Mouse (Mus musculus): ENCODE data around the gene Nck1. TPM values are rescaled to one million over a fixed set of nuclear protein-coding genes. Genes with fewer than 3 reads are reported as not detected.

Gene Nck1
- 10 to 100 TPM; 25.0 to 30.4 TPM for total RNA-seq (2021)
- long read RNA-seq, full-length matches to known transcripts, result 18 of 21 reads
- long read RNA-seq, partial matches to known transcripts, result 2 of 21 reads
- long read RNA-seq, other reads (novel, unspliced or antisense), result 1 of 21 reads

DNA sequence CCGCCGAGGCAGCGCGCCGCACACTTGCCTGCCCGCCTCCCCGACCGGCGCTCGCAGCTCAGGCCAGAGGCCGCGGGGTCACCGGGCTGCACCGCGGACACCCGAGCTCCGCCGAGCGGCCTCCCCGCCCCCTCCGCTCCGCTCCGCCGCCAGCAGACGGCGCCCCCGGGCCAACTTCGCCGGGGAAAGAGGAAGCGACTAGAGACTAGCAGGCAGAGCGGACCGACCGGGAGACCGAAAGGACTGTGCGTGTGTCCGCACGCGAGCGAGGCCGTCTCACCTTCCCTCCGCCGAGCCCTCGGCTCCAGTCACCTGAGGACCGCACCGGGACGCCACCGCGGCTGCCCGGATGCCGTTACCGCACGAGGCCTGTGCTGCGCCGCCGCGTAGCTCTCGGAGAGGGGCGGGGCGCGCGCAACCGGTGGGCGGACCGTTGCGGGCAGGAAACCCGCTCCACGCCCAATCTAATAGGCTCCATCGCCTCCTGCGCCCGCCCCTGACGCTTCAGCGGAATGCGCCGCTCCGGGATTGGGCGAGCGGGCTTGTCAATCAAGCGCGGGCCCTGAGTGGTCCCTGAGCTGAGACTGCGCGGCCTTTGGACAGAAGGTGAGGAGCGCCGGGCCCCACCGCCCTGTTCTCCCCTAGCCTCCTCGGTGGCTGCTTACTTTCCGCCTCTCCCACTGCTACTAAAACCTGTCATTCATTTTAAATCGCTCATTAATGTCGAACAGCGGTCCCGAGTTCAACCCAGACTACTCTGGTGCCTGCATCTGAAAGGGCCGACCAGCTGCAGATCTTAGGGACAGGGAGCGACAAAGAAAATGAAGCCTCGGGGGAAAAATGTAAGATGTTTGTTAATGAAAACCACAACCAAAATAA is at the start of gene Nck1:
Nck1 (minus strand) TSS at position 420 of the 879 bp plus-strand sequence.
- peak; percentile 99 for DNase-seq (ENCODE audit: low spot score in 2 of 2)

DNA sequence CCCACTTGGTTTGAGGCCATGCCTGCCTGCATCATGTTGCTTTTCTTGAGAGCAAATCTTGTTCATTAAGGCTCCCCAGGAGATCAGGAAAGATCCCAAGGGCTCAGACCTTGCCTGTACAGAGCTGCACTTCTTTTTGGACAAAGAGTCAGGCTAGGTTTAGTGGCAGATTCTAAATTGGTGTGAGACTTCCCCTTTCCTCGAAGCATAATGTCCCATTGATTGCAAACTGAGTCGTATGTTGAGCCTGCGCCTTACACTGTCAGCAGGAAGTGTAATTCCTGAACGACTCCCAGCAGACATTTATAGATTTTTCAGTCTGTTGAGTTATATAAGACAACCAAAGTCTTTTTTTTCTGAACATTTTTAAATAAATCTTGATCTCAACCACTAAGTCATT is 44.5 kb upstream of the Nck1 start:
- DNase-seq (ENCODE audit: low spot score in 2 of 2), result no peak

DNA sequence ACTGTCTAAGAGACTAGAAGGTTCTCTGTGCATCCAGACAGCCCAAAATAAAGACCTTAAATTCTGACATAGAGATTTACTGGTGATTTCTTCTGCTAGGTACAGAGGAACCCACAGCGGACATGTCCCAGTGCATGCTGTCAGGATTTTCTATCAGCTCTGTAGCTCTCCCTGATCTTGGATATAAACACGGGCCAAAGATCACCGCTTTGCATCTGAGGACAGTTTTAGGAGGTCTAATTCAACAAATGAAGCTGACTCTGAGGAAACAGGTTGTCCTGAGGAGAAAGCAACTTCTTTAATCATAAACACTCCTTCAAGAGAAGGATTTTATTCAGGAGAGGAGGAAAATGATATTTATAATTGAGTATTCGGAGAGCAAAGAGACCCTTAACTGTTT is 38.1 kb upstream of the Nck1 start:
- DNase-seq (ENCODE audit: low spot score in 2 of 2), result no peak

DNA sequence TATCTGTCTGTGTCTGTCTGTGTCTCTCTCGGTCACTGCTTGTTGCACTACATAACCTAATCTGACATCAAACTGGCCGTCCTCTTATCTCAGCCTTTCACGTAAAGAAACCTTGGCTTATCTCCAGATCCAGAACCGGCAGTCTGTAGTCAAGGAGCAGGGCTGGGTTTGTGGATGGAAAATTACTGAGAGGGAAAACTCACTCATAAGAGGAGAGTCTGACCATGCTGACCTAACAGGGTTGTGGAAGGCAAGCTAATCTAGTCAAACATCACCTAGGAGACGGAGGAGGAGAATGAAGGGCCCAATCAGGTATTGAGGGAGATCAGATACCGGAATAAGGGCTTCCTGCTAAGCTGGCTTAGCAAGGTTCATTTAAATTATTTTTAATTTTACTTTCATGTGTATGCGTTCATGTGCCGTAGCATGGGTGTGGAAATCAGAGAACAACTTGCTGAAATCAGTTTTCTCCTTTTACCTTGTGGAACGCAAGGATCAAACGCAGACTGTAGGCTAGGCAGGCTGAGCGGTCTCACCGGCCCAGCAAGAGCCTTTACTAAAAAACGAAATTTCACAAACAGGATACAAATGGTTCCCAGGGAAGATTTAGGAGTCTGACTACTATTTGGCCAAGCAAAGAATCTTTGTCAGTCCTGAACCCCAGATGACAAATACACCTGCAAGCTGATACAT is 37.1 kb upstream of the Nck1 start:
- no peak for DNase-seq (ENCODE audit: low spot score in 2 of 2)

DNA sequence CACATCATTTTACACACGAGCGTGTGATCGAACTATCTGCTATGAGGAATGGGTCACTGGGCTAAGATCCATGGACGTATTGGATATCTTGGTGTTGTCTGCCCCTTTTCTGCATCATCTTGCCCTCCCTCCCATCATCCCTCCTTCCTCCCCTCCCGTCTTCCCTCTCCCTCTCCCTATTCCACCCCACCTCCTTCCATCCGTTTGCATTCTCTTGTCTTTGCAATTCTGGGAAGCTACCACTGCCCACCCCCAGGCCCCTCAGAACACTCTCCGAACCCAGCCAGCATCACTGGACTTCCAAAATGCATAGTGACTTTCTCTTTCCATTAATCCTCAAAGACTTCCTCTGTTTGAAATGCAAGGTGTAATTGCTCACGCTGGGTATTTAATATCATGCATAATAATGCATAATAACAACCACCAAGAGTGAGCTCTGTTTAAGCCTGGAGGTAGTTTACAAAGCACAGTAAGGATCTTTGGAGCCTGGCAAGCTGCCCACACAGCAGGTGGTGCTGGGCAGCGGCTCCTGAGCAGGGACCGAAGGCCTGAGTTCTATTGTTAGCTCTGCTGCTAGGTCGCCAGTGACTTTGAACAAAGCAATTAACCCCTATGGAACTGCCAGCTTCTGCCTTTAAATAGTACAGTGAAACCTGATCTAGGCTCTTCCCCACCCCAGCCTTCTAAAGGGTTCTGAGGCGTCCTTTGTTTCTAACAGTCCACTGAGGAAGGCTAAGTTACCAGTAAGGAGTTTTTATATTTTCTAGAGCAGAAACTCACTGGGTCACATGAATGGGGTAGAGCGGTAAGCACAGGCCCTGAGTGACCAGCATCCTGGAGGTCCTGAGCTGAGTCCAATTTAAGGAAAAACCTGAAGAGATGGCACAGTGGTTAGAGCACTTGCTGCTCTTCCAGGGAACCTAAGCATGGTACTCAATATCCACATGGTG is 35.9 kb upstream of the Nck1 start:
- DNase-seq (ENCODE audit: low spot score in 2 of 2), result peak in 1 of 2 experiments; percentile 21

DNA sequence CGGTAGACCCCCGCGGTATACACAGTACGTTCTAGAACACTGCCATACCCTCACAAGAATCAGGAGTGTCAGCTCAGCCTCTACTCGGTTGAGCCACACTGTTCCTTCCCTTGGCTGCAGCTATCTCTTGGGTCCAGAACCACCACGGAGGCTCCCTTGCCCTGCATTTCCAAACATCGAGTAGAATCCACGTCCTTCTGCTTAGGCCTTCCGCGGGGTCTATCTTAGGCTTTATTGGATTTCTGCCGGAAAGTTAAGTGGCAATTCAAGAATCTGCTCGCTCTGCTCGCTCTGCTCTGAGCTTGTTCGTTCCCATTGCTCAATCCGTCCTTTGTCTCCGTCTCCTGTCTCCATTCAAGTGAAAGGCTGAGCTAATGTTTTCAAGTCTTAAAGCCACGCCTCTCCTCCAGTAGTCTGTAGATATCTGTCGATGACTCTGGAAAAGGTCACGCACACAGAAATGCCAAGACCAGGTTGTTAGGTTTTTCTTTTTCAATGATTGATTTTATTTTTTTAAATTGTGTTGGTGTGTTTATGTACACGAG is 34.3 kb upstream of the Nck1 start:
- DNase-seq (ENCODE audit: low spot score in 2 of 2), result no peak

DNA sequence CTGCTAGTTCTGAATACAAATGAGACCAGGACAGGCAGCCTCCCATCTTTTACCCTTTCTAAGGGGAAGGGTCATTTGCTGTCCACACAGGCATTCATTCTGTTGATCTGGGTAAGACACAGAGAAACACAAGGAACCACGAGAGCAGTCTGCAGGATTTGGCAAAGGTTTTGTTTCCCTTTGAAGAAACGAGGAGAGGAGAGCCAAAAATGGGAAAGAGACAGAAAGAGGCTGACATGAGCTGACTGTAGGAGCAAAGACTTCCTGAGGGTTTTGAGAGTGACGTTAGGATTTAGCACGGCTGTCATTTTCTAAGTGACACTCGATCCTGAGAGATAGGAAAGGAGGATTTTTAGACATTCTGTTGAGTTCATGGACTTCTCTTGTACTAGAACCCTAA is 28.0 kb upstream of the Nck1 start:
- no peak for DNase-seq (ENCODE audit: low spot score in 2 of 2)

DNA sequence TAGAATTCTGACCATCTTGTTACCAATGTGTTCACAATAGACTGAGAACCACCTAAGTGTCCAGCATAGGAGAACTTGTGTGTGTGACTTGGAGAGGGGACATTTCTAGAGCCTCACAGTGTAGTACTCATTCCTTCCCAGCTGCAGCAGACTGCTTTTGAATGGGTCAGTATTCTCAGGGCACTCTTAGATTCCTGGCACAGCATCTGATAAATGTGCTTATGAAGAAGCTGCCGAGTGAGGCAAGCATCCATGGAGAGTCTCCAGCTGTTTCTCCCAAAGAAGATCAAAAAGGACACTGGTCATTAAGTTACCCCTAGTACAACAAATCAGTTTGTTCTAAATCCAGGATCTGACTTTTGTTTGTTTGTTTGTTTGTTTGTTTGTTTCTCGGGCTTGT is 27.4 kb upstream of the Nck1 start:
- peak in 1 of 2 experiments; percentile 14 for DNase-seq (ENCODE audit: low spot score in 2 of 2)

DNA sequence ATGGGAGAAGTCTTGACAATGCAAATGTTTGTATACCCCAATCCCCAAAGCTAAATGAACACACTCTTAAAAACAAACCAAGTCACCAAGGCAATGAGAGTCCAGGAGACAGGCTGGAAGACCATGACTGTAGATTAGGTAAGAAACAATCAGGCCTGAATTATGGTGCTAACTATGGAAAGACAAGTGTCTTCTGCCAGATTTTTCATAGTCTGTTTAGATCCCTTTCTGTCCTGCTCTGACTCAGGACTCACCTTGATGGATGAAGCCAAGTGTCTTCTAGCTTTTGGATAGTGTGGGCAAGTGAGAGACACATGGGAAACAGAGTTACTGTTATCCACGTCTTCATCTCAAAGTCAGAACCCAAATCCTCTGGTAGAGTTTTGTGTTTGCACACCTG is 25.6 kb upstream of the Nck1 start:
- no peak for DNase-seq (ENCODE audit: low spot score in 2 of 2)

DNA sequence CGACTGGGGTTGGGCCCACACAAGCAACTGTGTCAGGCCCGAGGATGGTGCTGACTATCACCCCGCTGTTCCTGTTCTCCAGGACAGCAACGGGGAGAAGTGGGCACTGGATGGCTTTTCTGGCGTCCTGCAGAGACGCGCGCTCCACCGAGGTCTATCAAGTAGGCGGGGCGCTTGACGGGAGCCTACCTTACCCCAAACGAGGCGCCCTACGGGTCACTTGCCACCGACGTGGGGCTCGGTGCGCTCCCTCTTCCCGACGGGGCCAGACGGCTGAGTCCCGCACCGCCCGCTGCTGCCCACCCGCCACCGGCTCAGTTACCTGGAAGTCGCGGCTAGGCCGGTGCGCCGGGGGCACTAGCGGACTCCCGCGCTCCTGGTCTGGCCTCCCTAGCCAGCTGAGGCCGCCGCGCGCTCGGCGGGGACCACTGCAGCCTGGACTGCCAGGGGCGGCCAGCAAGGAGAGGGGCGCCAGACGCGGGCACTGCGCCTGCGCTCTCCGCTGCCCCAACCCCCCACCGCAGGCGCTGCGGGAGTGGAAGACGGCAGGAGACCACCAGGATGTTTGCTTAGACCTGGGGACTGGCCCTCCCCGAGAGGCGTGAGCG is 24.8 kb upstream of the Nck1 start, which contains the start of gene Slc35g2:
Slc35g2 (minus strand) TSS at position 465 of the 608 bp plus-strand sequence.
- DNase-seq (ENCODE audit: low spot score in 2 of 2), result peak; percentile 48 to 69

DNA sequence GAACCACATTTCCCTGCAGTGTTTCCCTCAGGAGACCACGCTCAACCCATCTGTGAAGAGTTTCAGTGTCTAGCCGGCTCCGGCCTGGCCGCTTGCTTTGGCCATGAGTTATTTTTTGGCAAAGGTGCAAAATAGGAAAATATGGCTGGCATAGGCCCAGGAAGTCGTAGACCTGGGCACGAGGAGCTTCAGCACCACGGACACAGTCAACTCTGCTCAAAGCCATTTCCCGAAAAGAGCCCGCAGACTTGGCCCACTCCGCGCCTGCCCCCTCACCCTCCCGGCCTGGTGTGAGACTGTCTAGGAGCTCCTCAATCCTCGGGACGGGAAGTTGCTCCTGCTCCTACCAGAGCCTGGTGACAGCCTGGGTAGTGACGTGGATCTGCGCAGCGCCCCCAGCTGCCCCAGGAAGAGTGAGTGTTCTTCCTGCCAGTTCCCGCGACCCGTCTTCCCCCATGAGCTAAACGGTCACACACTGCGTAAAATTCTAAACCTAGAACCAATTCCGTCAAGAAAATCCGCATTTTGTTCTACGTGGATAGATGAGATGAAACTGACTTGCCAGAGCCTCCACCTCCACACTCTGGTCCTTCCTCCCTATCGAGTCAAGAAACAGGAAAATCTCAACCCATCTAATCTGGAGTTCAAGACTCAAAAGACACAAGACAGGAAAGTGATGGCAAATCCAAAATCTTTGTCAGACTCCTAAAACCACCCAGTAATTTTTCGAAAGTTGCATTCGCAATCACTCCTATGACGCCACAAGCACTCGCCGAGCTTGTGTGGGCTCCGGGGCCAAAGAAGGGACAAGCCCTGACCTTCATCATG is 24.1 kb upstream of the Nck1 start:
- DNase-seq (ENCODE audit: low spot score in 2 of 2), result peak; percentile 26 to 43

DNA sequence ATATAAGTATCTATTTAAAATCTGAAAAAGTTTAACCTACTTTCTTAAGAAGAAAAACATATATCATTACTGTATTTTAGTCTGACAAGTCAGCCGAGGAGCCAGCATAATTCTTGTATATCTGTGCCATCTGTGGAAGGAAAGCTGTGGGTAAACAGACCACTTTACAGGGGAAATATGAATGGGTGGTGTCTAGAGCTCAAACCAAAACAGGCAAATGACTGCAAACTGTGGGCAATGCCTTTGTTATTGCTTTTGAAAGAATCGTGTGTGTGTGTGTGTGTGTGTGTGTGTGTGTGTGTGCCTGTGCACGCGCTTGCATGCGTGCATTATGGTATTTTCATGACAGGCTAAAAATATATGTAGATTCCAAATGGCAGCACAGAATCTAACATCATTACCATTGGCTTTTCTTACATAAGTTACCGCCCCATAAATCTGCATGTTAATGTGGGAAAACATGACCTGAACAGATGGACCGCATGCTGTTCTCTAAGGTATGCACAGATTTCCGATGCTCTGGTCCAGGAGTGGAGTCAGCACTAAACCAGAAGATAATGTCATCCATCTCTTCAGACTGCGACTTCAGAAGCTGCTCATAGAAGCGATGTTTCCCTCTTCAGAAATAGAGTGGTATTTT is 14.4 kb upstream of the Nck1 start:
- no peak for DNase-seq (ENCODE audit: low spot score in 2 of 2)

DNA sequence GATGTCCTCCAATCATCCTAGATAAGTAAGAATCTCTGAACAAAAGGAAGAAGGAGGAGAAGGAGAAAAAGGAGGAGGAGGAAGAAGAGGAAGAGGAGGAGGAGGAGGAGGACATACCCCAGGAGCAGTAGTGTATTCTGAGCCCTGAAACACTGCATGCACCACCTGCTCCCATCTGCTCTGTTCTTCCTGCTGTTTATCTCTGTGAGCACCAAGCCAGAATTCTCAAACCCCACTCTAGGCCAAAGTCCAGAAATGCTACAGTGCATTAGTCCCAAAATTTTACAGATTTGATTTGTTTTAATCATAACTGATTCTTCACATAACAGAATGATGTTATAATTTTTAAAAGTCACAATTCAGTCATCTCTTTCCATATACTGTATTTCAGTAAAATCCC is 13.1 kb upstream of the Nck1 start:
- no peak for DNase-seq (ENCODE audit: low spot score in 2 of 2)

DNA sequence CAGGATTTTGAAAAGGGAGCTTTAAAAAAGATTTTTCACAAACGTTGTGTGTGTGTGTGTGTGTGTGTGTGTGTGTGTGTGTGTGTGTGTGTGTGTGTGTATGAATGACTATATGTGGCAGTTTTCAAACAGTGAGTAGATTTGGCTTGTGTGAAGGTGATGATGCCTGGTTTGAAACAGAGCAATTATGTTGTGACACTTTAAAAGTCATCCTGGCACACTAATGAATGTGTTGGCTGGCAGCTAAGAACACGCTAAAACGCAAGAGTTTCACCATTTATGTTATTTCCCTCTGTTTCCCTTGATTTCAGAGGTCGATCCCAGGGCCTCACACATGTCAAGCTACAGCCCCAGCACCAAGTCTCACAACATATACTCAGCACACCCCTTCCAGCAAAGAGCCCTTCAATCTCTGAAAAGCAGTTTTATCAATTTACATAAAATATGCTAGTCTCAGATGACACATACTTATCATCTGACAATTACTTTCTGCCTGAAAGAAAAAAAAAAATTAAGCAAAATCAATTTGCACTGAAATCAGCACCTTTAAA is 12.2 kb upstream of the Nck1 start:
- DNase-seq (ENCODE audit: low spot score in 2 of 2), result no peak

DNA sequence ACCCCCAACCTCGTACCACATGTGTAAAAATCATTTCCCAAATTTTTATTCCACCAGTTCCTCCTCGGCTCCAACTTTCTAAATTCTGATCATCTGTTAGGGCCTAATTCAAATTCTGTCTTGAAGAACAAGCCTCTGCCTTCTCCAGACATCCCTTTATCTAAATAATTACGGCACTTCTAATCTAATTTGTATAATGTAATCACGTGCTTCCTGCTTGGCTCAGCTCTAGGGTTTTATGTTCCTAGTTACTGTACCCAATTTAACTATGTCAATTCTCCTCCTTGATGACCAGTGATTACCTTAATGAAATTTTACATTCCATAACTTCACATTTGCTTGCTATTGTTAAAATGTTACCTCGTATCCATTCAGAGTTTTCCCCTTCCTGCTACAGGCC is 9.8 kb upstream of the Nck1 start:
- DNase-seq (ENCODE audit: low spot score in 2 of 2), result no peak

DNA sequence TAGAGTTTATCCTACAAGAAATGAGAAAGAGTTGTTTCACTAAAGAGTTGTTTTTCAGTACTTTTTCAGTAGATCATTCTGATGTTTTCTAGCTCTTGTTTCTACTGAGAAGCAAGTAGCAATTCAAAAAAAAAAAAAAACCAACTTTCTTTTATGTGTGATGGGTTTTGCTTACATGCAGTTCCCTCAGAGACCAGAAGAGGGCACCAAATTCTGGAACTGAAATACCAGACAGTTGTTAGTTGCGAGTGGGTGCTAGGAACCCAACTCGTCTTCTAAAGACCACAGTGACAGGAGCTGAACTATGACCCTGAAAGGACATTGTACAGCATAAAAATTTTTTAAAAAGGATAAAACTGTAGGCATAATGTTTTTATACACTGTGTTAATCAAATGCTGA is 2.4 kb upstream of the Nck1 start:
- DNase-seq (ENCODE audit: low spot score in 2 of 2), result peak in 1 of 2 experiments; percentile 16

DNA sequence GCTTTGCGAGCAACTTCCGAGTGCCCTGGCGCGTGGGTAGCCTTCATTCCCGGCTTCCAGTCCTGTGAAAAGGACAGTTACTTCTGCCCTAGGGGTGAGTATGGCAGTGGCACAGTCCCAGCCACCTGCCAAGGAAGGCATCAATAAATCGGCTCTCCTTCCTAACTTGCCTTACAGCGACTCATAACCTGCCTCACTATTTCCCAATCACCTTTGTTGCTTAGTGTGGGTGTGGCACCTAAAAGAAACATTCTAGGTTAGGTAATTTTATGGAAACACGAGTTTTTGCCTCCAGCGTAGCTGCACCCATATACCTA is 618 bp upstream of the Nck1 start:
- no peak for DNase-seq (ENCODE audit: low spot score in 2 of 2)

DNA sequence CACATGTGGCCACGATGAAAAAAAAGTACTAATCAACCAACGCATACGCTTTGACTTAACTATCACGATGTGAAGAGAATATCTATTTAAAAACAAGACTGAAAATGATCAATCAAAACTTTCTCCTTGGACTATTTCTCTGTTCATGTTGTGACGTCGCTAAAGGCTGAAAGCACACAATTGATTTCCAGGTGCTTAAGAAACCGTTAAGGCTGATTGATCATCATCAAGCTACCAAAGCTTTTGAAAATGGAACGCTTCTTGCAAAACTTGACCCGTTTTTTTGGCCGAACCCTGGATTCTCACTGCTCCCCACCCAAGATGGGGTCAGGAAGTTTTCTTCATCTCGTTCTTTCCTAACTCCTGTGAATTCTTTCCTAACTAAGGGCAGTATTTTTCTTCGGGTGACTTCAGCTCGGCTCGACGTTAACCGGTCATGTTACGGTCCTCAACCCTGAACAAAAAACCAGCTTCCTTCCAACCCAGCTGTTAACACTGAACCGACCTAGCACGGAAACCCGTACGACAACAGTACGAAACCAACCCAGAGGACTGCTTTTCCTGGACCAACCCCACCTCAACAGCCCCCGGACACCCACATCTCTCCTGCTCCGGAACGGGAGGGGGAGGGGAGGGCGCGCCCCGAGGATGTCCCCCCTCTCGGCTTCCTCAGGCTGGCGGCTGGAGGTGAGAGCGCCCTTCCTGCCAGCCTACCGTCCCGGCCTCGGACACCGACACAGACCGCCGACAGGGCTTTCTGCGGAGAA is 803 bp downstream of the Nck1 start:
- no peak for DNase-seq (ENCODE audit: low spot score in 2 of 2)
